Mouse (Mus musculus) adrenal gland, postnatal 10 days (tissue): ENCODE data around the gene Gm10413. TPM values are rescaled to one million over a fixed set of nuclear protein-coding genes. Genes with fewer than 3 reads are reported as not detected.
"Not testable (repeated sequence)": the region's sequence is repeated elsewhere in the genome, so short reads cannot be mapped to it uniquely, and the experiment has no call there.

Experiments used
- DNase-seq: peaks from one replicate; pipeline ENCODE4 v3.0.0; 2021; ENCODE audit warnings: mixed read lengths
- long read RNA-seq, 2 experiments: library from polyadenylated mRNA; stranded (forward); transcript quantifications; one replicate each; pipeline ENCODE4 v2.0.0; 2021
- total RNA-seq, 2 experiments: library from RNA; stranded (reverse); gene quantifications; 2 replicates each; pipeline ENCODE4 v1.2.3; 2021

Gm10413 gene
- not detected for total RNA-seq
- long read RNA-seq, experiment 1 = 0 reads
- long read RNA-seq, experiment 2 = 0 reads

- DNase-seq = not testable (repeated sequence)
Measured at GRCm38 (mm10) chr14:3394793-3395192, at the start of gene Gm10413. Gene Gm10413, plus strand, starts transcription at chr14:3395093.

GRCm38 (mm10) chr14:3412314-3412713, 17.4 kb downstream of the Gm10413 start, which contains the start of gene Gm10409:
Gene Gm10409, plus strand, starts transcription at chr14:3412614.
- not testable (repeated sequence) for DNase-seq

- not testable (repeated sequence) for DNase-seq
Measured at GRCm38 (mm10) chr14:3427803-3428202, 32.9 kb downstream of the Gm10413 start, which contains the start of gene Gm3005. Gene Gm3005, plus strand, starts transcription at chr14:3428103.

- not testable (repeated sequence) for DNase-seq
Measured at GRCm38 (mm10) chr14:3449079-3449478, 54.2 kb downstream of the Gm10413 start, which contains the start of gene Gm10408. Gene Gm10408, plus strand, starts transcription at chr14:3449379.

Other genes starting within 250 kb of the Gm10413 start
- not detected for gene Gm5795, start 206.8 kb upstream of the Gm10413 start, total RNA-seq
- gene D830030K20Rik, start 186.6 kb upstream of the Gm10413 start, total RNA-seq = 1 to 10 TPM; 1.2 to 1.7 TPM
- not detected for gene Gm2956, start 62.5 kb upstream of the Gm10413 start, total RNA-seq
- gene Gm10409, start 17.5 kb downstream of the Gm10413 start, total RNA-seq = 1 to 10 TPM in 1 of 2 experiments, under 1 TPM in 1; 0.78 to 1.2 TPM
- under 1 TPM in 1 of 2 experiments, not detected in 1; 0.39 TPM for gene Gm3005, start 33.0 kb downstream of the Gm10413 start, total RNA-seq
- gene Gm10408, start 54.3 kb downstream of the Gm10413 start, total RNA-seq = not detected
- gene Gm3012, start 239.4 kb downstream of the Gm10413 start, total RNA-seq = not detected